Mouse (Mus musculus) cortical plate, adult 2 months (tissue): ENCODE results near the gene Tldc2. TPM values are rescaled to one million over a fixed set of nuclear protein-coding genes. Genes with fewer than 3 reads are reported as not detected.

ENCODE experiments used
- H3K27ac ChIP-seq: fragments of 200-500 bp; 2 replicates; pipeline ENCODE4 v1.5.1; 2012; ENCODE audit warnings: low read length, control low read depth, inconsistent platforms; ENCODE audit not compliant: insufficient read depth
- H3K4me1 ChIP-seq: fragments of 200-500 bp; 2 replicates; pipeline ENCODE4 v1.6.1; 2011; ENCODE audit warnings: low read length; ENCODE audit not compliant: control insufficient read depth, insufficient read depth
- H3K4me3 ChIP-seq: fragments of 200-500 bp; 2 replicates; pipeline ENCODE4 v1.5.1; 2011; ENCODE audit warnings: mild to moderate bottlenecking, low read length, control low read depth; ENCODE audit not compliant: insufficient read depth
- CTCF ChIP-seq: fragments of 200-500 bp; IDR thresholded peaks from 2 replicates; pipeline ENCODE4 v1.5.1; 2011; ENCODE audit warnings: mild to moderate bottlenecking, control low read depth, low read length; ENCODE audit not compliant: insufficient read depth; ENCODE audit errors: extremely low read depth
- POLR2A ChIP-seq: fragments of 200-500 bp; IDR thresholded peaks from 2 replicates; pipeline ENCODE4 v1.6.1; 2011; ENCODE audit warnings: mild to moderate bottlenecking, low read length, control low read depth; ENCODE audit not compliant: insufficient read depth; ENCODE audit errors: extremely low read depth
- polyA plus RNA-seq: library from polyadenylated mRNA; depleted of rRNA; stranded (reverse); fragments of >200 nt; gene quantifications from 2 replicates; pipeline ENCODE4 v1.2.3, GENCODE M21; 2012; rRNA removed

The Tldc2 gene
- not detected in 2 replicates for polyA plus RNA-seq

DNA sequence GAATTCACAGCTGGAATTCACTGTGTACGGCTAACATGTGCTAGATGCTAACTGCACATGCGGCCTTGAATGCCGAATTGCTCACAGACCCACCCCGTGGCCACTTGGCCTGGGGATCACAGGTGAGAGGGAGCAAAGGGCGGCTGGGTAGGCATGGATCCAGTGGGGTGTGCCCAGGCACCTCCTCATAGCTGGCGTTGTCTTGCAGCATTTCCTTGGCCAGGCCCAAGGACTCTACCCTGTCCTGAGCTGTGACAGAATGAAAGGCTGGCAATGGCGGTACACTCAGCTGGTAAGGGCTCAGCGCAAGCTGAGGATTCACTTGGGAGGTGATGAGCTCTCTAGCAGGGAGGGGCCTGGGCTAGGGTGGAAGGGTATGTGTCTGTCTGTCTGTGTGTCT, at the start of gene Tldc2:
Gene Tldc2 (plus strand): TSS at position 260 of the 400 bp plus-strand sequence.
- TF ChIP-seq CTCF: no peak
- H3K27ac ChIP-seq: no peak within 1 kb of the TSS
- no peak within 1 kb of the TSS for H3K4me3 ChIP-seq
- peaks cover 1% of the 10 kb centered on the region; the same call in 1 of the 2 replicates for H3K4me1 ChIP-seq

DNA sequence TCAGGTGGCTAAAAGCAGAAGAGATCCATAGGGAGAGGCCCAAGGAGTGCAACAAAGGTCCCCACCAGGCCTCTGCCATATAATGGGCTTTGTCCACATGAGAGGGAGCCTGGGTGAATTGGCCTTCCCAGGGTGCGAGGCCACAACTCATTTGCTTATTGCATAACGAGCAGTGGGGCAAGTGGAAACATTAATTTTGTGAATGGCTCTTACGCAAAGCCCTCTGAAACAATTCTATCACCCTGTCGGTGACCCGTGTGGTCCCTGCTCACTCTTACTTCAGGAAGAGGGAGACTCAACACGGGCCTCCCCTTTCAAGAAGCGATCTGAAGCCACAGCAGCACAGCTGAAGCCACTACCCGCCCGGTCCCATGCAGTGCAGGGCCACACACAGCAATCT, 49.6 kb upstream of the Tldc2 start:
- Histone ChIP-seq H3K4me1 (no peaks in the 10 kb centered on the region), H3K27ac (no peak overlapping the region), H3K4me3 (no peak overlapping the region)
- no peak for TF ChIP-seq CTCF
- TF ChIP-seq POLR2A: no peak

DNA sequence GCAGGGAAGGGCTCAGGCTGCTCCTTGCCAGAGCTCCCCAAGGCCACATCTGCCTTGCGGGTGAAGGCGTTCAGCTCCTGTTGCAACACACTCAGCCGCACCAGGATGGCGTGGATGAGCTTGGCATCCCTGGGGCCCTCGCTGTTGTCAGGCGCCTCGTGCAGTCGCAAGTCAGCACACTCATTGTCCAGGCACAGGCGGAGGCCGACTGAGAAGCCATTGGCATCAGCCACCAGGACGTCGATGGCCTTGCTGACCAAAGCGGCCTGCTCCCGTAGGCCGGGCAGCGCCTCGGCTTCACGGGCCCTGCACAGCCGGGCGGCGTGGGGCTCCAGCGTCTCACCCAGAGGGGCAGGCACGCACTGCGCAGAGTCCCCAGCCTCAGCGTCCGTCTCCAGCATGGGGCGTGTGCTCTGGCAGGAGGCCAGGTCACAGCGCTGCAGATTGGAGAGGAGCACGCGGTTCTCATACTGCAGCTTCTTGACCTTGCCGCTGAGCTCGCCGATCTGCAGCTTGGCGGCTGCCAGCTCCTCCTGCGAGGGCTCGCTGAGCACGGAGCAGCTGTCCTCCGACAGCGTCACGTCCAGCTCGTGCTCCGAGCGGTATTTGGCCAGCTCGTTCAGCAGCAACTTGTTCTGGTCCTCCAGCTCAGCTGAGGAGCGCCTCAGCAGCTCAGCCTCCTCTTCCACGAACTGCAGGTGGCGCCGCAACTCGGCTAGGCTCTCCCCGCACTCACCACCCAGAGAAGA, 46.8 kb upstream of the Tldc2 start:
- Histone ChIP-seq H3K4me3 (no peak overlapping the region), H3K27ac (no peak overlapping the region; the same call in 1 of the 2 replicates), H3K4me1 (no peaks in the 10 kb centered on the region)
- TF ChIP-seq CTCF (0 out of 2 replicates have a peak, but pooled peaks have one; percentile 11), POLR2A (no peak)

DNA sequence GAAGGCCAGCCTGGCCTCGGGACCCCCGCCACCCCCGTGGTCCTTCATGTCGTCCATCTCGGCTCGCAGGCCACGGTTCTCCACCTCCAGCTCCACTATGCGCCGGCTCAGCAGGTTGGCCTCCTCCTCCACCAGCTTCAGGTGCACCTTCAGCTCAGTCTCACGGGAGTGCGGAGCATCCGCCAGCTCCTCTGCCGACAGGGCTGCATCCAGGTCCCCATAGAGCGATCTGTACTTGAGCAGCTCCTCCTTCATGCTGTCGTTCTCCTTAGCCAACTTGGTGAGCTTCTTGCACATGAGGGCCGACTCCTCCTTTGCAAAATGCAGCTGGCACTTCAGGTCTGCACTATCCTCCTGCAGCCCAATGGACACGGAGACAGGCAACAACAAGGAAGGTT, 46.2 kb upstream of the Tldc2 start:
- H3K4me3 ChIP-seq: no peak overlapping the region
- H3K4me1 ChIP-seq: no peaks in the 10 kb centered on the region
- H3K27ac ChIP-seq: peak overlapping the region; percentile 18; the same call in 1 of the 2 replicates
- TF ChIP-seq POLR2A (no peak), CTCF (no peak)

DNA sequence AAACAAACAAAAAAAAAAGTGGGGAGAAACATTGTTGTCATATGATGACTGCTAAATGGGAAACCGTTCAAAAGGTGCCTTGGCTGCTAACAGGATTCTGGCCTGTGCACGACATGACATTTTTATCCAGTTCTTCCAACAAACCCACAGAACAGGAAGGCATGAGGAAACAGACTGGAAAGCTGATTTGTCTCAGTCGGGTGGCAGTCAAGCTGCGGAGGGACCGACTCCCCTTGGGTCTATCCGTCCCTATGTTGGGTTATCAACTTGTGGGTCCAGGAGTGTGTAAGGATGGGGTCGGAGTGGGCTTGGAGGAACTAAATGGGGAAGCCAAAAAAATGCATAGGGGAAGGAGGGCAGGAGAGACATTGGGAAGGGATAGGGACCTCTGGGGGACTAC, 45.4 kb upstream of the Tldc2 start:
- Histone ChIP-seq H3K4me1 (no peaks in the 10 kb centered on the region), H3K27ac (no peak overlapping the region), H3K4me3 (no peak overlapping the region)
- TF ChIP-seq CTCF: no peak
- TF ChIP-seq POLR2A: no peak

DNA sequence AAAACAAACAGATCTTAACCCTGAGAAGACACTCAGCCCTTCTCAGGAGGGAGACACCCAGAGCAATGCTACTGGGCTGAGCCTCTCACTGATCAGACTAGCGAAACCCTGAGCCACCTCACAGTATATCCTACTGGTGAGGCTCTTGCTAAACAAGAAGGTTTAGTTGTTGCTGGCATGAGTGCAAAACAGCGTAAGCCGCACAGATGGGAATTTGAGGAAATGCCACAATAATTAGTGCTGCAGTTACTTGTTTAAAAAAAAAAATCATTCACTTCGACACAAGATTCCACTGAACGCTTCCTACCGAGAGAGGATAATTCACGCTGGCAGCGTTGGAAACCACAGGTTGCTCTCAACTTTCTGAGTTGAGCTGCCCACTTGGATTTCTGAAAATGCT, 43.3 kb upstream of the Tldc2 start:
- H3K4me1 ChIP-seq: peaks cover 2% of the 10 kb centered on the region
- no peak overlapping the region for H3K4me3 ChIP-seq
- no peak overlapping the region for H3K27ac ChIP-seq
- no peak for TF ChIP-seq POLR2A
- no peak for TF ChIP-seq CTCF

DNA sequence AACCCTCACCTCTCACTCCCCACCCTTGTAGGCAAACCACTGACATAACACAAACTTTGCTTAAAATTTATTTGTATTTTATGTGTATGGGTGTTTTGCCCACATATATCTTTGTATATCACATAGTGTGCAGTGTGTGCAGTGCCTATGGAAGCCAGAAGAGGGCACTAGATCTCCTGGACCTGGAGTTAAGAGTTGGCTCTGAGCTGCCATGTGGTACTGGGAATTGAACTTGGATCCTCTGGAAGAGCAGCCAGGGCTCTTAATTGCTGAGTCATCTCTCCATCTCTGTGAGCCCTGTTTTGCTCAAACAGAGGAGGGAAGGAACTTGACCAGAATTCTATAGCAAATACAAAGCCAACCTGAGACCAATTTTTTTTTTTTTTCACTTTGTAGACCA, 42.9 kb upstream of the Tldc2 start:
- Histone ChIP-seq H3K4me3 (no peak overlapping the region), H3K27ac (no peak overlapping the region)
- no peak for TF ChIP-seq CTCF
- TF ChIP-seq POLR2A: no peak

DNA sequence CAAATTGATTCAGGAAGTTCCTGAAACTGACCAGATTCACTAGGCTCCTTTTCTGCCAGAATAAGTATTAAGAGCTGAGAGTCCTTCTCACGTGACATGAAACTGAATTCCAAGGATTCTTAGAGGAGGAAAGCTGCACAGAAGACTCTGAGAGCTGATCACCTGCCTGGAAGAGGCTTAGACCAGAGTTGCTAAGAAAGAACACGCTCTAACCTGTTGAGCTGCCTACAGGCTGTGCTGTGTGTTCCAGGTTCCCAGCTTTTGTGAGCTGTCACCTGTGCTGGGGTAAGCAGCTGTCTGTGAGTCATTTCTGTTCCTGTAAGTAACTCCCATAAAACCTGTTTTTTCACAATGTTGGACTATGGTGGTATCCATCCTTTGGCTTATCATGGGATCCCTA, 40.9 kb upstream of the Tldc2 start:
- TF ChIP-seq CTCF (no peak), POLR2A (no peak)
- Histone ChIP-seq H3K4me3 (no peak overlapping the region), H3K27ac (no peak overlapping the region), H3K4me1 (peaks cover 12% of the 10 kb centered on the region)

More for the DNA sequence above, 42.9 kb upstream of the Tldc2 start:
- peaks cover 5% of the 10 kb centered on the region for H3K4me1 ChIP-seq

DNA sequence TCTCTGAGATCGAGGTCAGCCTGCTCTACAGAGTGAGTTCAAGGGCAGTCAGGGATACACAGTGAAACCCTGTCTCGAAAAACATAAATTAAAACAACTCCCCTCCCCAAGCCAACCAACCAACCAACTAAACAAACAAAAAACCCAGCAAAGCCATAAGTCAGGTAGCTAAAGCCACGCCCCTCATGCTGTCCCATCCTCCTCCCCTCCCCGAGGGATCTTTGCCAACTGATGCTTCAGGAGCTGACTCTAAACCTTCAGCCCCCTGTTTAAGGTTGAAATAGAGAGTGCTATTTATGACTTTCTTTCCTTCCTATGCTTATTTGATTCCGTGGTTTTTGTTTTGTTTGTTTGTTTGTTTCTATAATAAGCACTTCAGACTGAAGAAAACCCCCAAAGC, 39.9 kb upstream of the Tldc2 start:
- Histone ChIP-seq H3K4me3 (no peak overlapping the region), H3K27ac (no peak overlapping the region), H3K4me1 (peaks cover 12% of the 10 kb centered on the region)
- TF ChIP-seq CTCF: no peak
- TF ChIP-seq POLR2A: no peak

DNA sequence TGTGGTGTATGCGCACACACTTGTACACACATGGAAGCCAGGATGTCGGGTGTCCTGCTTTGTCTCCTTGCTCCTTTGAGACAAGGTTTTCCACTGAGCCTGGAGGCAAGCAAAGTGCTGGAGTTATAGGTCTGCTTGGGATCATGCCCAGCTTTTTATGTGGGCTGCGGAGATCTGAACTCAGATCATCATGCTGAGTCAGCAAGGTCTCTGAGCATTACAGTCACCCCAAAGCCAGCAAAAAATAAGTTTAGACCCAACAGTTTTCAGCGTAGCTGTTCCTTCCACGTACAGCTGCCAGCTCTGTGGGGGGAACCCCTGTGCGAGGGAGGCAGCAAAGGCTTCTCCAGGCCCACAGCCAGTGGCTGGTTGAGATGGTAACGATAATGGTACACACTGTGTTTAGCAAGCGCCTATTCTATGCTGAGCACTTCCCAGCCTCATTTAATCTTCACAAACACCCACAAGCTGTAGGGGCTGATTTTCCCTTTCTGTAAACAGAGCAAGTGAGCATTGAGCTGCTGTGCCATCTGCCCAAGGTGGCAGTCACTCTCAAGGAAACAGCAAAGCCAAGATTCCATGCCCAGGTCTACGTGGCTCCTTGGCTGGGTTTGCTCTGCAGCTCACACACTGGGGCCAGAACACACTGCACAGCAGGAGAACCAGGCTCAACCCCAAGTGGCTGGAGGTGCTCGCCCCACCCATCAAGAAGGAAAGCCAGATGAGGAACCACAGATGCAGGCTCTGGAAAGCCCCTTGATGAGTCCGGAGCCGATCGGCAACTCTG, 38.3 kb upstream of the Tldc2 start:
- no peak for TF ChIP-seq CTCF
- no peak for TF ChIP-seq POLR2A
- H3K27ac ChIP-seq: no peak overlapping the region
- H3K4me3 ChIP-seq: no peak overlapping the region
- H3K4me1 ChIP-seq: peaks cover 12% of the 10 kb centered on the region
